Mouse (Mus musculus): ENCODE results near the gene Ptma.
"Not testable (repeated sequence)": the region's sequence is repeated elsewhere in the genome, so short reads cannot be mapped to it uniquely, and the experiment has no call there.

The Ptma gene

GRCm38 (mm10) chr1:86526116-86526788 lies at the start of gene Ptma:
Gene Ptma, plus strand, starts transcription at chr1:86526726.
- peak; percentile 88 for DNase-seq (ENCODE audit: extremely low read depth, low read depth, low spot score)

DNA sequence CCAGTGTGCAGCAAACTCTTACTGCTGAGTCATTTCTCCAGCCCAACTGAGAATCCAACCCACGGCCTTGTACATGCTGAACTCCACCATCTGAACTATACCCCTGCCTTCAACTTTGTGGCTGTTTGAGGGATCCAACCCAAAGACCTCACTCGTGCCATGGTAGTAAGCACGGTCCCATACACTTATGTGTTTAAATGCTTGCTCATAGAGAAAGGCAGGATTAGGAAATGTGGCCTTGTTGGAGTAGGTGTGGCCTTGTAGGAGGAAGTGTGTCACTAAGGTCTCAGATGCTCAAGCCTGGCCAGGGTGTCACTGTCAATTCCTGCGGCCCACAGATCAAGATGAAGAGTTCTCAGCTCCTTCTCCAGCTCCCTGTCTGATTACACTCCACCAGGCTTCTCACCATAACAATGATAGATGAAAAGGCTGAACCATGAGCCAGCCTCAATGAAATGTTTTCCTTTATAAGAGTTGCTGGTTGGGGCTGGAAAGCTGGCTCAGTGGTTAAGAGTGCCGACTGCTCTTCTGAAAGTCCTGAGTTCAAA lies 48.7 kb upstream of the Ptma start:
- no peak for DNase-seq (ENCODE audit: extremely low read depth, low read depth, low spot score)

DNA sequence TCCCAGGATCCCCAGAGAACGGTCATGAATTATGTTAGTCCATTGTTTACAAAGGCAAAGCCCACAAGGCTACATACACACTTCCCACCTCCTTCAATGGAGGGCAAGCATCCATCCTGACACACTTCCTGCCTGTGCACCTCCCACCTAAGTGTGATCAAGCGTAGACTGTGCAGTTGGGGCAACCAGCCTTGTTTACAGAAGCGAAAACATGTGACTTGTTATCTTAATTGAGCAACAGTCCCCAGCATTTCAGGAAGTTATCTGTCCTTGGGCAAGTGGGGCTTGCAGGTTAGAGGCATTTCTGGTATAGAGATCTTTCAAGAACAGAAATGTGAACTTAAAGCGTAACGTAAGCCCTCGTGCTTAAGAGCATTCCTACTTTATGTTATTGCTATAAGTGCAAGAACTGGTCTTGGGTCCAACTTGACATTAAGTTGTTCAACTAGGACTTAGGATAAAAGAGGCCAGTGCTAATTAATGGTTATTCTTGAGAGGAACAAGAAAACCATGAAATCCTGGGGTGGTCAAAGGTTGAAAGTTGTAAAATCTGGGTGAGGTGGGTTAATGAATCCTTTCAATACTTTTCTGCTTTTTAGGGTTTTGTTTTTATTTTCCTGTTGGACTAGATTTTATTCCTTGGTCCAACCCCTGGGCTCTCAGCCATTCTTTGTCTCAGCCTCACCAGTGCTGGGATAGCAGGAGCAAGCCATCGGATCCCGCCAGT lies 47.3 kb upstream of the Ptma start:
- DNase-seq (ENCODE audit: extremely low read depth, low read depth, low spot score): no peak

- no peak for DNase-seq (ENCODE audit: extremely low read depth, low read depth, low spot score)
These were observed 46.2 kb upstream of the Ptma start for GRCm38 (mm10) chr1:86480288-86480687.

- DNase-seq (ENCODE audit: extremely low read depth, low read depth, low spot score): no peak
These were observed 45.6 kb upstream of the Ptma start for GRCm38 (mm10) chr1:86480735-86481447.

DNA sequence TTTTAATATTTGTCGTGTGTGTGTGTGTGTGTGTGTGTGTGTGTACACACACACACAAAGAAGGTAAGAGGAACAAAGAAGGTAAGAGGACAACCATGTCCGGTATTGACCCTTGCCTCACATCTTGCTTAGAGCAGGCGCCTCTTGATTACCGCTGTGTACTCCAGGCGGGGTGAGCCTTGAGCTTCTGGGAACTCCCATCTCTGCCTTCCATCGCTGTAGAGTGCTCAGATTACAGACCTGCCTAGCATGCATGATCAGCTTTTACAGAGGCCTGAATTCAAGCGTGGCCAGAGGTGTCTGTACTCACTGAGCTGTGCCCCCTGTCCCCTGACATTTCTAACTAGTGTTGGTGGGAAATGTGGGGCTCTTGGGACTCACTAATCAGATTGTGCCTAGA lies 45.1 kb upstream of the Ptma start:
- no peak for DNase-seq (ENCODE audit: extremely low read depth, low read depth, low spot score)

DNA sequence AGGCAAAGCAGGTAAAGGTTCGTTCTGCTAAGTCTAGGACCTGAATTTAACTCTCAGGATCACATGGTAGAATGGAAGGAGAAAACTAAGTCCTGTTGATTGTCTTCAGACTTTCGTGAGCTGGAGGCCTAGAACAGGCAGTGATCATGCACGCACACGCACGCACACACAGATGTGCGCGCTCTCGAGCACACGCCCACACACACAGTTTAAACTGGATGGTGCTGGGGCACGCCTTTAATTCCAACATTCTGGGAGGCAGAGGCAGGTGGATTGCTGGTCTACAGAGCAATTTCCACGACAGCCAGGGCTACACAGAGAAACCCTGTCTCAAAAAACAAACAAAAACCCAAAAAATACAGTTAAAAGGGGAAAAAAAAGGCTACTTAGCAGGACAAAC lies 44.2 kb upstream of the Ptma start:
- no peak for DNase-seq (ENCODE audit: extremely low read depth, low read depth, low spot score)

DNA sequence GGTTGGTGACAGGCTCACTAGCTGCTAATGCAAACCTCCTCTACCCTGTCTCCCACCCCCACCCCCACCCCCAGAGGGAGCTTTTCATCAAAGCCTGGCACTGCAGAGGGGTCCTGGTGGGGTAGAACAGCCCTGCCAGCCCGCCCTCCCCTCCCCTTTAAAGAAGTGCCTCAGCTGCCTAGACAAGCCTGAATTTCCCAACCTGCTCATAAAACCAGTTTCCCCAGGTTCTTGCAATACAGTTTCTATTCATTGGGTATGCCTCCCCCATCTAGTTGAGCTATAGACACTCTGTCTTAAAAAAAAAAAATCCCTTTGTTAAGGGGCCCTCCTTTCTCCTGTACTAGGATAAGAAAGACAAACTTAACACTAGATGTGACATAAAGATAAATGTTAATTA lies 43.8 kb upstream of the Ptma start:
- DNase-seq (ENCODE audit: extremely low read depth, low read depth, low spot score): no peak

GRCm38 (mm10) chr1:86485346-86485745 lies 41.2 kb upstream of the Ptma start:
- DNase-seq (ENCODE audit: extremely low read depth, low read depth, low spot score): no peak

GRCm38 (mm10) chr1:86485858-86486257 lies 40.7 kb upstream of the Ptma start:
- DNase-seq (ENCODE audit: extremely low read depth, low read depth, low spot score): not testable (repeated sequence)

DNA sequence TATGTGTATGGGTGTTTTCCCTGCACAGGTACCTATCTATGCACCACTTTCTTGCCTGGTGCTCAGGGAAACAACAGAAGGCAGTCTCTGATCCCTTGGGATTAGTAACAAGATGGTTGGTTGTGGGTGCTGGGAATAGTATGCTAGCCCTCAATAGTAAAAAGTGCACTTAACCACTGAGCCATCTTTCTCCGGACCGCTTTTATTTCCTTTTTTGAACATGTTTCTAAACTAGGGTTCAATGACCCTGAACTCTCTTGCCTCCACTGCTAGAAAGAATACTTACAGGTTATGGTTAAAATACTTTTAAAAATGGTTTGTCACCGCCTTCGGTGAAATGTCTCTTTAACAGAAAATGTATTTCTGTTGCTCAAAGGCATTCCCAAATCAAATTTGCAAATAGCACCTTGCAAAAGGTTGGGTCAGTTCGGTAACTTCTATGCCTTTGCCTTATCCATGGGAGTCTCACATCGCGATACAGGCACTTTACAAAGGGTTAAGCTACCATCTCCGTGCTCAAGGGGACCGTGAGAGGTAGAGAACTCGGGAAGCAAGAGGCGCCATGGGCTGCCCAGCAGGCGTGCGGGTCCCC lies 39.7 kb upstream of the Ptma start:
- DNase-seq (ENCODE audit: extremely low read depth, low read depth, low spot score): no peak

DNA sequence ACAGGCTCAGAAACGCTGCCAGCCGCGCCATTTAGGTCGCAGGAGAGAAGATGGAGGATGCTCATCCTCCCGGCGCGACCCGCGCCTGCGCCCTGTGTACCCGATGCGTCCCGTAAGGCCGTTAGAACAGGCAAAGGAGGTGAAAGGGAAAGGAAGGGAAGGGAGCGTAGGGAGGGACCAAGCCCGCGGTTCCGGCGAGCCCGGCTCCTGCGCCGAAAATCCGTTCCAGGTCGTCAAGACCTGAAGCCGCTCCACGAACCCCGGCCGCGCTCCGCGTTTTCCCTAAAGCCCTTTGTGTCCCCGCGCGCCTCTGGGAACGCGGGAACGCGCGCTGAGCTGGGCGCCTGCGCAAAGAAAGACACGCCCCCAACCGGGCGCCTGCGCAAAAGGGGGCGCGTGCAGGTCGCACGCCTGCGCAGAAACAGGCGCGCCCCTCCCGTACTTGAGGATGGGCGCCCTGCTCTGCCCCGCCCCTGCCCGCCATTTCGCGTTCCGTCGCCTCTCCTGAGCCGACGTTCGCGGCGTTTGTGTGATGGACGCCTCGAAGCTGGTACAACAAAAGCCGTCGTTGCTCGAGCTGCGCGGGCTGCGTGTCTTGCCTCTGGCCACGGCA lies 39.1 kb upstream of the Ptma start:
- DNase-seq (ENCODE audit: extremely low read depth, low read depth, low spot score): no peak

DNA sequence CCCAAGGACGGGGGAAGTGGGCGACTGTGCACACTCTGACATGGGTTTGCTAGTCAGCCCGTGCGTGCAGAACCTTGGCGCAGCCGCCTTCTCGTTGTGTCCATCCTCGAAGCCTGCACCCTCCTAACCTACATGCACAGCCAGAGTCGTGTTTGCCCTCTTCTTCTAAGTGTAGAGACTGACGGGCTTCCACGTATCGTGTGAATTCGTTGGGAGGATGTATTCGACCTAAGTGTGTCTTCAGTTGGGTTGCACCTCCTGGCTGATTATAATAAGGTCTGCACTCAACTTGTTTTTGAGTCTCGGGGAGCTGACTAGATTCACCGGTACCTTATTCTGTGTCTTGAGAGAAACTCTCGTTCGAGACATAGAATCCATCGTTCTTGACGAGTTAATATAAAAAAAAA lies 38.6 kb upstream of the Ptma start:
- DNase-seq (ENCODE audit: extremely low read depth, low read depth, low spot score): no peak

GRCm38 (mm10) chr1:86488326-86488725 lies 38.2 kb upstream of the Ptma start:
- DNase-seq (ENCODE audit: extremely low read depth, low read depth, low spot score): no peak

DNA sequence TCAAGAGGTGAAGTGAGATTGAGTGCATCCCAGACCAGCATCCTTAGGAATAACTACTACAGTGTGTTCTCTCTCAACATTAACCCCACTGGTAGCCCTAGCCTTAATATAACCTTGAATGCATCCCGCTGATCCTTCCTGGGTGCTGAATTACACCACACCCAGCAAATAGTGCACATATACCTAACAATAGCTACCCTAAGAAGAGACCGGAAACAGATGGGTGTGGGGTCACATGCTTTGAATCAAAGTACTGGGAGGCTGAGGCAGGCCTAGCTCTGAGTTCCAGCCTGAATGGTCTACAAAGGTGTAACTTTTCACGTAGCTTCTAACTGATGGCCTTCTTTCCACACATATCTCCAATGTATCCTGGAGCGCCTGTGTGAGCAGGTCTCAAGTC lies 37.8 kb upstream of the Ptma start:
- no peak for DNase-seq (ENCODE audit: extremely low read depth, low read depth, low spot score)

DNA sequence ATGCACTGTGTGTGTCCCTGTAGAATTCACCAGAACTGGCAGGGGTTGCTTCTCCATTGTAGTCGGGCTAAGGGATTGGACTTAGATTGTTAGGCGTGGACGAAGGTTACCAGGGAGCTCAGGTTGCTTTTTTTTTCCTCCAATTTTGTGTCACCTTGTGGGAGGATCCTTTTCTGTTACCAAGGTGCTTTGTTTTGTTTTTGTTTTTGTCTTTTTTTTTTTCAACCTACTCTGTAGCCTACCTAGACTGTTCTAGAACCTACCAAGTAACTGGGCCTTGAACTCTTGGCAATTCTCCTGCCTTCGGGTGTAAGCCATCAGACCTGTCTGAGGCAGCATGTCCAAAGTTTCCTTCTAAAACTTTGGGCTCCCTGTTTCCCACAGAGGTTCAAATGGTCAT lies 36.6 kb upstream of the Ptma start:
- no peak for DNase-seq (ENCODE audit: extremely low read depth, low read depth, low spot score)

- DNase-seq (ENCODE audit: extremely low read depth, low read depth, low spot score): no peak
These were observed 35.8 kb upstream of the Ptma start for GRCm38 (mm10) chr1:86490697-86491096.

DNA sequence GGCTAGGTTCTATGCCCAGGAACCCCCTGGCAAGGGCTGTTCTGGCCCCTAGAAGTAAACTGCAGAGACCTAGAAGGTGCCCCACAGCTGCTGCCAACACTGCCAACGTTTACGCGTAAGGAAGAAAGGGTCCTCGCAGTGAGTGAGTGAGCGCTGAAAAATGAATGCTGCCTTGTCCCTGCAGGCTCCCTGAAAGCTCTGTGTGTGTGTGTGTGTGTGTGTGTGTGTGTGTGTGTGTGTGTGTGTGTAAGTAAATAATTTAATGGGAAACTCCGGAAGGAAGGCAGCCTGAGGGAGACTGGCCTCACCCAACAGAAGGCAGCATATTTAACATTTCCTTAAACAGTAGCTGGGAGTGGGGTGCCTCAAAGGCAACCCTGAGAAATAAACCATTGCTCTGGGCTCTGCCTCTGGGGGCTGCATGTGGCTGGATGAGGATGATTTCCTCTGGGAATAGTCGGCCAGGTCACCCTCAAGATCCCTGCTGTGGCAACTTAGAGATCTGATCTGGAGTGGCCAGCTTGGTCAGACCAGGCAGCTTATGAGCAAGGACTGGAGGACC lies 34.9 kb upstream of the Ptma start:
- DNase-seq (ENCODE audit: extremely low read depth, low read depth, low spot score): no peak

DNA sequence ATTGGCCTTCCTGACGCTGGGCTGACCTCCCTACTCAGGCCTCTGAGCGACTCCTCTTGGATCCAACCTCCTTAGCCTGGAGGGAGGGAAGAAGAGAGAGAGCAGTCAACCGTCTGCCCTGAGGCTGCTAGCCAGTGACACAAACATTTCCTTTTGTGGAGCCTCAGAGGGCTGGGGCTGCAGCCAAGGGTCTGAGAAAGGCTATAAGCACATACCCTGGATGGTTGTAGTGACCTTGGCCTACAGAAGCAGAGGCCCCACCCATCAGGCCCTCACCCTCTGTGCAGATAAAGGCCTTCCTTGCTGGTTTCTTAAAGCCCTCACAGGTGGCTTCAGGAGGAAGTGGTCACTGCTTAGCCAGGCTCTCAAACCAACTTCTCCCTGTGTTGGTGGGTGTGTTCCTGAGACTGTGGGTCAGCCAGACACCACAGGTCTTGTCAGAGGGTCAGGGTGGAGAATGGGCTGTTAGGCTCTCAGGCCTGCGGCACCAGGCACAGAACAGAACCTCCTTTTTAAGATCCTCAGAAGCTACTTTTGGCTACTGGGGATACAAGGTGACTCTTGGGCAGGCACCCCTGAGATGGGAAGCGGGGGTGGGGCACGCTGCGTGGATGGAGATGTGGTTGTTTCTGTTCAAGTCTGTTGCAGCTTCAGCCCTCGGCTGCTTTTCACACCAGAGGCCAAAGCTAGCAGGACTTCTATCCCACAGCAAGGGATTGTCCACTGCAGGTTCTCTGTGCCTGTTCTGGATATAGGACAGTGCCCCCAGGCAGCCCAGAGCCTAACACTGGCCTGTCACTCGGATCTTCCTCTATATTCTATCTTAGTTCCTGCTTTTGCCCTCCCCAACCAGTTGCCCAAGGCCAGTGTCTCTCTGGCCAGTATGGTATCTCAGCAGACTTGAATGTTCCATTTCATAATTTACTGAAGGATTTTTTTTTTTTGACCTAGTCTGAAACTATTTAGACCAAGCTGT lies 34.1 kb upstream of the Ptma start:
- DNase-seq (ENCODE audit: extremely low read depth, low read depth, low spot score): no peak

DNA sequence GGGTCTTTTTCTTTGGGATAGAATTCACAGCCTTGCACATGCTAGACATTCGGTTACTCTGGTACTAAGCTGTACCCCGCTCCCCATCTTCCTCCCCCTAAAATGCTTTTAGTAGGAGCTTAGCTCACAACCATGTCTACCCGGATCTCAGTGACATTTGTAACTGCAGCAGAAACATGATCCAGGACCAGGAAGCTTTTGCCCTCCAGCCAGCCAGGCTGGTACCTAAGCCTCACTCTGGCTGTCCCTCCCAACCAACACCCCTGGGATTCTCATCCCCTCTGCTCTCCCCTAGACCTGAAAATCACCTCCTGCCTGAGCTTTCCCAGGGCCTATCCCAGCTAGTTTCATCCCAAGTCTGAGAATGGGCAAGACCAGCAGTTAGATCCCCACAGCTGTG lies 32.7 kb upstream of the Ptma start:
- DNase-seq (ENCODE audit: extremely low read depth, low read depth, low spot score): no peak
